Mouse (Mus musculus): ENCODE measurements at regions not wholly inside any gene's neighbourhood (a gene's known extent, or its start where the extent isn't known, plus 50 kb on each side); places are given as distances from the start of the nearest gene placed in this dataset.

GRCm38 (mm10) chr11:18528568-18528967 is 490.2 kb downstream of the Meis1 start:
- Histone ChIP-seq H3K36me3 (ENCODE audit: control insufficient read depth, insufficient read depth, low read length) (no peaks in the 10 kb centered on the region), H3K27ac (replicated peaks; ENCODE audit: low read depth, low read length) (no peak overlapping the region), H3K4me2 (ENCODE audit: low read depth, low read length) (no peak overlapping the region), H3K9ac (ENCODE audit: low read depth, low read length) (no peak overlapping the region), H3K27me3 (replicated peaks; ENCODE audit: control insufficient read depth, insufficient read depth, low read length) (no peaks in the 10 kb centered on the region), H3K9me3 (ENCODE audit: control insufficient read depth, low read length) (no peaks in the 10 kb centered on the region), H3K4me3 (ENCODE audit: low read depth, low read length) (no peak overlapping the region), H3K4me1 (ENCODE audit: control insufficient read depth, insufficient read depth, low read length) (no peaks in the 10 kb centered on the region)
- WGBS: 55% methylated on average over 4 of the region's 4 CpGs
- no peak for ATAC-seq (ENCODE audit: low read depth)
- no peak for DNase-seq (ENCODE audit: low spot score)

GRCm38 (mm10) chr11:18495108-18495757 is 523.6 kb downstream of the Meis1 start:
- Histone ChIP-seq H3K9me3 (ENCODE audit: control insufficient read depth, low read length) (no peaks in the 10 kb centered on the region), H3K27ac (replicated peaks; ENCODE audit: low read depth, low read length) (no peak overlapping the region), H3K36me3 (ENCODE audit: control insufficient read depth, insufficient read depth, low read length) (no peaks in the 10 kb centered on the region), H3K4me3 (ENCODE audit: low read depth, low read length) (no peak overlapping the region), H3K4me1 (ENCODE audit: control insufficient read depth, insufficient read depth, low read length) (no peaks in the 10 kb centered on the region), H3K4me2 (ENCODE audit: low read depth, low read length) (no peak overlapping the region), H3K9ac (ENCODE audit: low read depth, low read length) (no peak overlapping the region), H3K27me3 (replicated peaks; ENCODE audit: control insufficient read depth, insufficient read depth, low read length) (no peaks in the 10 kb centered on the region)
- no peak for ATAC-seq (ENCODE audit: low read depth)
- no peak for DNase-seq (ENCODE audit: low spot score)
- WGBS: 77% methylated on average over 6 of the region's 6 CpGs

GRCm38 (mm10) chr11:18493981-18494380 is 524.8 kb downstream of the Meis1 start:
- 71% methylated on average over 5 of the region's 5 CpGs for whole genome bisulfite sequencing
- no peak for ATAC-seq (ENCODE audit: low read depth)

GRCm38 (mm10) chr11:18493086-18493485 is 525.7 kb downstream of the Meis1 start:
- Histone ChIP-seq H3K27ac (replicated peaks; ENCODE audit: low read depth, low read length) (no peak overlapping the region), H3K4me2 (ENCODE audit: low read depth, low read length) (no peak overlapping the region), H3K4me3 (ENCODE audit: low read depth, low read length) (no peak overlapping the region), H3K9ac (ENCODE audit: low read depth, low read length) (no peak overlapping the region), H3K4me1 (ENCODE audit: control insufficient read depth, insufficient read depth, low read length) (no peaks in the 10 kb centered on the region), H3K27me3 (replicated peaks; ENCODE audit: control insufficient read depth, insufficient read depth, low read length) (no peaks in the 10 kb centered on the region), H3K9me3 (ENCODE audit: control insufficient read depth, low read length) (no peaks in the 10 kb centered on the region), H3K36me3 (ENCODE audit: control insufficient read depth, insufficient read depth, low read length) (no peaks in the 10 kb centered on the region)
- 16% methylated on average over 2 of the region's 2 CpGs for WGBS
- DNase-seq (ENCODE audit: low spot score) (peak; percentile 17), ATAC-seq (ENCODE audit: low read depth) (no peak)

More at GRCm38 (mm10) chr11:18493981-18494380, 524.8 kb downstream of the Meis1 start:
- Histone ChIP-seq H3K27me3 (replicated peaks; ENCODE audit: control insufficient read depth, insufficient read depth, low read length) (no peaks in the 10 kb centered on the region), H3K9ac (ENCODE audit: low read depth, low read length) (no peak overlapping the region), H3K27ac (replicated peaks; ENCODE audit: low read depth, low read length) (no peak overlapping the region), H3K4me1 (ENCODE audit: control insufficient read depth, insufficient read depth, low read length) (no peaks in the 10 kb centered on the region), H3K4me2 (ENCODE audit: low read depth, low read length) (no peak overlapping the region), H3K4me3 (ENCODE audit: low read depth, low read length) (no peak overlapping the region), H3K9me3 (ENCODE audit: control insufficient read depth, low read length) (no peaks in the 10 kb centered on the region), H3K36me3 (ENCODE audit: control insufficient read depth, insufficient read depth, low read length) (no peaks in the 10 kb centered on the region)
- no peak for DNase-seq (ENCODE audit: low spot score)

- WGBS: 62% methylated on average over 9 of the region's 9 CpGs
- Histone ChIP-seq H3K9ac (ENCODE audit: low read depth, low read length) (no peak overlapping the region), H3K27me3 (replicated peaks; ENCODE audit: control insufficient read depth, insufficient read depth, low read length) (no peaks in the 10 kb centered on the region), H3K4me1 (ENCODE audit: control insufficient read depth, insufficient read depth, low read length) (no peaks in the 10 kb centered on the region), H3K36me3 (ENCODE audit: control insufficient read depth, insufficient read depth, low read length) (no peaks in the 10 kb centered on the region), H3K9me3 (ENCODE audit: control insufficient read depth, low read length) (no peaks in the 10 kb centered on the region), H3K4me2 (ENCODE audit: low read depth, low read length) (no peak overlapping the region), H3K27ac (replicated peaks; ENCODE audit: low read depth, low read length) (no peak overlapping the region), H3K4me3 (ENCODE audit: low read depth, low read length) (no peak overlapping the region)
- ATAC-seq (ENCODE audit: low read depth) (no peak), DNase-seq (ENCODE audit: low spot score) (no peak)
Measured at GRCm38 (mm10) chr11:18489517-18490256, 529.1 kb downstream of the Meis1 start.

GRCm38 (mm10) chr11:18478841-18479240 is 525.2 kb upstream of the Etaa1 start:
- no peak overlapping the region for H3K9ac ChIP-seq (ENCODE audit: low read depth, low read length)
- H3K9me3 ChIP-seq (ENCODE audit: control insufficient read depth, low read length): no peaks in the 10 kb centered on the region
- DNase-seq (ENCODE audit: low spot score): no peak

GRCm38 (mm10) chr11:18451271-18451670 is 497.6 kb upstream of the Etaa1 start:
- DNase-seq (ENCODE audit: low spot score) (no peak), ATAC-seq (ENCODE audit: low read depth) (no peak)
- H3K36me3 ChIP-seq (ENCODE audit: control insufficient read depth, insufficient read depth, low read length): no peaks in the 10 kb centered on the region
- H3K4me2 ChIP-seq (ENCODE audit: low read depth, low read length): no peak overlapping the region
- no peaks in the 10 kb centered on the region for H3K4me1 ChIP-seq (ENCODE audit: control insufficient read depth, insufficient read depth, low read length)
- H3K27ac ChIP-seq (replicated peaks; ENCODE audit: low read depth, low read length): no peak overlapping the region
- no peaks in the 10 kb centered on the region for H3K27me3 ChIP-seq (replicated peaks; ENCODE audit: control insufficient read depth, insufficient read depth, low read length)
- 37% methylated on average over 3 of the region's 3 CpGs for WGBS
- H3K9me3 ChIP-seq (ENCODE audit: control insufficient read depth, low read length): no peaks in the 10 kb centered on the region
- no peak overlapping the region for H3K9ac ChIP-seq (ENCODE audit: low read depth, low read length)
- no peak overlapping the region for H3K4me3 ChIP-seq (ENCODE audit: low read depth, low read length)

More at GRCm38 (mm10) chr11:18478841-18479240, 525.2 kb upstream of the Etaa1 start:
- Histone ChIP-seq H3K4me1 (ENCODE audit: control insufficient read depth, insufficient read depth, low read length) (no peaks in the 10 kb centered on the region), H3K4me3 (ENCODE audit: low read depth, low read length) (no peak overlapping the region), H3K27ac (replicated peaks; ENCODE audit: low read depth, low read length) (no peak overlapping the region), H3K4me2 (ENCODE audit: low read depth, low read length) (no peak overlapping the region), H3K36me3 (ENCODE audit: control insufficient read depth, insufficient read depth, low read length) (no peaks in the 10 kb centered on the region), H3K27me3 (replicated peaks; ENCODE audit: control insufficient read depth, insufficient read depth, low read length) (no peaks in the 10 kb centered on the region)
- no peak for ATAC-seq (ENCODE audit: low read depth)

GRCm38 (mm10) chr11:18448879-18449278 is 495.2 kb upstream of the Etaa1 start:
- Histone ChIP-seq H3K36me3 (ENCODE audit: control insufficient read depth, insufficient read depth, low read length) (no peaks in the 10 kb centered on the region), H3K4me2 (ENCODE audit: low read depth, low read length) (no peak overlapping the region), H3K9me3 (ENCODE audit: control insufficient read depth, low read length) (no peaks in the 10 kb centered on the region), H3K27ac (replicated peaks; ENCODE audit: low read depth, low read length) (no peak overlapping the region), H3K4me3 (ENCODE audit: low read depth, low read length) (no peak overlapping the region), H3K27me3 (replicated peaks; ENCODE audit: control insufficient read depth, insufficient read depth, low read length) (no peaks in the 10 kb centered on the region), H3K4me1 (ENCODE audit: control insufficient read depth, insufficient read depth, low read length) (no peaks in the 10 kb centered on the region), H3K9ac (ENCODE audit: low read depth, low read length) (no peak overlapping the region)
- WGBS: 68% methylated on average over 1 of the region's 1 CpGs
- ATAC-seq (ENCODE audit: low read depth) (no peak), DNase-seq (ENCODE audit: low spot score) (no peak)

GRCm38 (mm10) chr11:18444600-18444999 is 490.9 kb upstream of the Etaa1 start:
- Histone ChIP-seq H3K27ac (replicated peaks; ENCODE audit: low read depth, low read length) (no peak overlapping the region), H3K4me3 (ENCODE audit: low read depth, low read length) (no peak overlapping the region), H3K9ac (ENCODE audit: low read depth, low read length) (no peak overlapping the region), H3K36me3 (ENCODE audit: control insufficient read depth, insufficient read depth, low read length) (no peaks in the 10 kb centered on the region), H3K4me1 (ENCODE audit: control insufficient read depth, insufficient read depth, low read length) (no peaks in the 10 kb centered on the region), H3K27me3 (replicated peaks; ENCODE audit: control insufficient read depth, insufficient read depth, low read length) (no peaks in the 10 kb centered on the region), H3K4me2 (ENCODE audit: low read depth, low read length) (no peak overlapping the region), H3K9me3 (ENCODE audit: control insufficient read depth, low read length) (no peaks in the 10 kb centered on the region)
- ATAC-seq (ENCODE audit: low read depth) (no peak), DNase-seq (ENCODE audit: low spot score) (no peak)
- 53% methylated on average over 8 of the region's 8 CpGs for WGBS

Measured in embryonic facial prominence, embryonic 14.5 days (tissue).